Mouse (Mus musculus) heart, embryonic 13.5 days (tissue): Measurements from ENCODE around the gene Iqck. TPM values are rescaled to one million over a fixed set of nuclear protein-coding genes. Genes with fewer than 3 reads are reported as not detected.

Experiments
- ATAC-seq: fragments of 200-750 bp; cut with Nextera tagmentation; 2 replicates; pipeline ENCODE4 v1.8.0; 2017; ENCODE audit warnings: moderate TSS enrichment; ENCODE audit not compliant: insufficient number of reproducible peaks, low FRiP score, low TSS enrichment; ENCODE audit errors: extremely low read depth
- H3K27ac ChIP-seq: fragments of 300-500 bp; sonication (generic); replicated peaks from 2 replicates; pipeline ENCODE4 v1.5.1; 2015; ENCODE audit warnings: moderate library complexity, mild to moderate bottlenecking, inconsistent platforms
- H3K27me3 ChIP-seq: fragments of 300-500 bp; sonication (generic); replicated peaks from 2 replicates; pipeline ENCODE4 v1.6.1; 2015; ENCODE audit warnings: mild to moderate bottlenecking, inconsistent platforms
- H3K36me3 ChIP-seq: fragments of 300-500 bp; sonication (generic); 2 replicates; pipeline ENCODE4 v1.6.1; 2015; ENCODE audit warnings: mild to moderate bottlenecking, inconsistent platforms
- H3K4me1 ChIP-seq: fragments of 300-500 bp; sonication (generic); 2 replicates; pipeline ENCODE4 v1.6.1; 2015; ENCODE audit warnings: inconsistent platforms
- H3K4me2 ChIP-seq: fragments of 300-500 bp; sonication (generic); 2 replicates; pipeline ENCODE4 v1.6.1; 2015; ENCODE audit warnings: inconsistent platforms, mild to moderate bottlenecking, moderate library complexity
- H3K4me3 ChIP-seq: fragments of 300-500 bp; sonication (generic); 2 replicates; pipeline ENCODE4 v1.5.1; 2015; ENCODE audit warnings: moderate library complexity, mild to moderate bottlenecking, inconsistent platforms
- H3K9ac ChIP-seq: fragments of 300-500 bp; sonication (generic); 2 replicates; pipeline ENCODE4 v1.6.1; 2015; ENCODE audit warnings: inconsistent platforms, mild to moderate bottlenecking, moderate library complexity
- H3K9me3 ChIP-seq: fragments of 300-500 bp; sonication (generic); 2 replicates; pipeline ENCODE4 v1.6.1; 2016; ENCODE audit warnings: inconsistent platforms
- WGBS: fragments of 180-500 bp; shearing (Covaris S2); methylation state at CpG from one replicate; pipeline ENCODE4 v1.1.7; 2015; ENCODE audit warnings: mixed read lengths; 5-methylcytosine and 5-hydroxymethylcytosine counted together
- polyA plus RNA-seq: library from polyadenylated mRNA; unstranded; fragments of >200 nt; fragmentation: Nextera tagmentation; extraction: Ambion mirVana; gene quantifications from 2 replicates; pipeline ENCODE4 v1.2.1, GENCODE M21; 2015

The Iqck gene
- 0.96 and 1.1 TPM in 2 replicates for polyA plus RNA-seq

DNA sequence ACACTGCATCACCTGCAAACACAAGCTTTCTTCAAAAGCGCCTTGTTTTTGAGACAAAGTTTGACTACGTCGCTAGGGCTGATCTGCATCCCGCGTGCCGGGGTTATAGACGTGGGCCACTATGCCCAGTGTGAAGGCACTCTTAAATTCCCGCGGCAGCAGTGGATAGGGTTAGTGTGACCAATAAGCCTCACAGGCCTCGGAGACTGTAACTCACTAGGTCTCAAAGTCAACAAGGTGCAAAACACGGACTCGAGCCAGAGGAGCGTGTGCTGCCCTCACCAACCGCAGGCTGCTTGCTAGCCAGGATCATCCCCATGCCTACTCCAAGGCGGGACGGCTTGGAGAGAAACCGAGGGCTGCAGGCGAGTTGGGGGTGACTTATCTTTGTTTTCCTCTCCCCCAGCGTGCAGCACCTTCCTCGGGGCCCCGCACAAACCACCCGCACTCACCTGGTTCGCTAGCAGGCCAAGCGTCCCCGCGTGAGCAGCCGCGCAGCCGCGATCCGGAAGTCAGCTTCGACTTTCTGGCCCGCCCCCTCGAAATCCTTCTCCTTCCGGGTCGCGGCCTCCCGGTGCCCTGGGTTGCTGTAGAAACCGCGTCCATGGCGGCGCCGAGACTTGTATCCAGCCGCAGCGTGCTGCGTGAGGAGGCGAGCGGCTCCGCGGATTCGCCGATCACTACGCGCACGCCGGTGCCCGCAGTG lies at the start of gene Iqck:
Gene Iqck, plus strand, starts transcription at position 582 of the 706 bp plus-strand sequence.
- Histone ChIP-seq H3K4me1 (peaks cover 46% of the 10 kb centered on the region), H3K9me3 (no peaks in the 10 kb centered on the region), H3K36me3 (peaks cover 33% of the 10 kb centered on the region), H3K9ac (peak within 1 kb of the TSS; percentile 90), H3K4me2 (peak within 1 kb of the TSS; percentile 93), H3K27ac (peak within 1 kb of the TSS; percentile 59), H3K27me3 (no peaks in the 10 kb centered on the region), H3K4me3 (peak within 1 kb of the TSS; percentile 92)
- ATAC-seq: peak; percentile 75
- 0% methylated on average over 57 of the region's 57 CpGs for WGBS

DNA sequence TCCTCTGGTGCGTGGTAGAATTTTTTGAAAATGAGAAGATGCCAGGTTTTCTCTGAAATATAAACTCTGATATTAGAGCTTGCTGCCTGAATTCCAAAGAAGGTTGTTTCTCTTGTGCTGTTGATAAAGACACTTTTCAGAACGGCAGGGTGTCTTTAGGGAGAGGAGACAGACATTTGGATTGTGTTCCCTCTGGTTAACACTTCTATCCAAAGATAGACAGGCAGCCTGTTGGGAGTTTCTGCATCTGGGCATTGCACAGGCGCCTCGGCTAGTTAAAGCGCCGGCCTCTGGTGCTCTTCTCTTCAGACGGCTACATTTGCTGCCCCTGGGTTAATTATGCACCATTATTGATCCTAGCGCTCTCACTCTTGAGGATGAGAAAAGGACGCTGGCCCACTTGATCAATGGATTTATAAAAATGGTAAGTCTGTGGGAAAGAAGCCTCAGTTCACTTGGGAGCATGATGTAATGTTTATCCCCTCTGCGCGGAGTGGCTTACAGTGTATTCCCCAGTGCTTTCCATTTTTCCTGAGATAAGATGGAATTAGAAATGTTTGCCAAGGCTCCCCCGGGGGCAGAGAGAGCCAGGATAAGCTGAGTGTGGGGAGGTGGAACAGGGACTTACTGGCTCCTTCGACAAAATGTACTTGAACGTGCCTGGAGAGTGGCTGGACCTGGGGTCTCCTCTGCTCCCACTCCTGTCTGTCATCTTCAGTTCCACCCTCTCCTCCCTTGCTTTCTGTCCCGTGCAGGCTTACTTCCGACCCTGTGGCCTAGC lies 48.7 kb upstream of the Iqck start:
- H3K9me3 ChIP-seq: no peaks in the 10 kb centered on the region
- H3K4me3 ChIP-seq: no peak overlapping the region
- H3K36me3 ChIP-seq: peaks cover 54% of the 10 kb centered on the region
- no peaks in the 10 kb centered on the region for H3K27me3 ChIP-seq
- no peak overlapping the region for H3K9ac ChIP-seq
- H3K4me2 ChIP-seq: peak overlapping the region; percentile 20
- H3K4me1 ChIP-seq: peaks cover 25% of the 10 kb centered on the region
- H3K27ac ChIP-seq: peak overlapping the region; percentile 79
- ATAC-seq: no peak
- 41% methylated on average over 16 of the region's 16 CpGs for WGBS

- Histone ChIP-seq H3K4me3 (no peak overlapping the region), H3K4me2 (no peak overlapping the region), H3K27me3 (no peaks in the 10 kb centered on the region), H3K9ac (no peak overlapping the region), H3K36me3 (peaks cover 44% of the 10 kb centered on the region), H3K9me3 (no peaks in the 10 kb centered on the region), H3K4me1 (peaks cover 25% of the 10 kb centered on the region), H3K27ac (0 out of 2 replicates have a peak overlapping the region, but pooled peaks have one; percentile 79)
- no peak for ATAC-seq
- 61% methylated on average over 8 of the region's 8 CpGs for WGBS
Measured at GRCm38 (mm10) chr7:118807899-118808298, 47.7 kb upstream of the Iqck start.

GRCm38 (mm10) chr7:118811407-118812106 lies 44.0 kb upstream of the Iqck start:
- Histone ChIP-seq H3K9ac (no peak overlapping the region), H3K4me2 (no peak overlapping the region), H3K36me3 (peaks cover 54% of the 10 kb centered on the region), H3K9me3 (no peaks in the 10 kb centered on the region), H3K27ac (no peak overlapping the region), H3K27me3 (no peaks in the 10 kb centered on the region), H3K4me1 (peaks cover 18% of the 10 kb centered on the region), H3K4me3 (no peak overlapping the region)
- no peak for ATAC-seq
- WGBS: 67% methylated on average over 12 of the region's 12 CpGs

- Histone ChIP-seq H3K27me3 (no peaks in the 10 kb centered on the region), H3K36me3 (peaks cover 71% of the 10 kb centered on the region), H3K4me3 (no peak overlapping the region), H3K4me1 (no peaks in the 10 kb centered on the region), H3K27ac (no peak overlapping the region), H3K9me3 (no peaks in the 10 kb centered on the region), H3K9ac (no peak overlapping the region), H3K4me2 (no peak overlapping the region)
- no peak for ATAC-seq
- 85% methylated on average over 4 of the region's 4 CpGs for WGBS
Measured at GRCm38 (mm10) chr7:118813592-118813991, 42.0 kb upstream of the Iqck start.

DNA sequence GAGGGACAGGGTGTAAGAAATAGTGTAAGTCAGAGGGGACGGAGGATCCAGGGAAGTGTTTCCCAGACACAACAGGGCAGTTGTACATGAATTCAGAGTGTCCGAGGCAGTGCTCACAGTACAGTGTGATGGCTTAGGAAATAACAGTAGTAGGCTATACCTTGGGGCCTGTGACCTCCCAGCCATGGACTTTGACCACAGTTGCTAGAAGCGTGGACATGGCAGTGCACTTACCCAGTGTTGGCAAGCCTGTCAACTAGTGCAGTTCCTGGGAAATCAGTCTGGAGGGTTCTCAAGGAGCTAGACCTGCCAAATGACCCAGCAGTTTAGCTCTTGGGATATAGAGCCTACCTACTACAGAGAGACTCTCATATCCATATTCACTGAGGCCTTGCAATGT lies 39.3 kb upstream of the Iqck start:
- H3K4me3 ChIP-seq: no peak overlapping the region
- H3K4me2 ChIP-seq: no peak overlapping the region
- no peak overlapping the region for H3K9ac ChIP-seq
- H3K27me3 ChIP-seq: no peaks in the 10 kb centered on the region
- ATAC-seq: no peak
- peaks cover 72% of the 10 kb centered on the region for H3K36me3 ChIP-seq
- H3K9me3 ChIP-seq: no peaks in the 10 kb centered on the region
- no peak overlapping the region for H3K27ac ChIP-seq
- WGBS: 87% methylated on average over 3 of the region's 3 CpGs
- H3K4me1 ChIP-seq: peaks cover 2% of the 10 kb centered on the region; the same call in 1 of the 2 replicates

- 82% methylated on average over 7 of the region's 7 CpGs for WGBS
- Histone ChIP-seq H3K9ac (no peak overlapping the region), H3K27ac (no peak overlapping the region), H3K4me1 (peaks cover 7% of the 10 kb centered on the region; the same call in 1 of the 2 replicates), H3K4me2 (no peak overlapping the region), H3K36me3 (peaks cover 72% of the 10 kb centered on the region), H3K4me3 (no peak overlapping the region), H3K27me3 (no peaks in the 10 kb centered on the region), H3K9me3 (no peaks in the 10 kb centered on the region)
- ATAC-seq: no peak
Measured at GRCm38 (mm10) chr7:118817741-118818140, 37.8 kb upstream of the Iqck start.

DNA sequence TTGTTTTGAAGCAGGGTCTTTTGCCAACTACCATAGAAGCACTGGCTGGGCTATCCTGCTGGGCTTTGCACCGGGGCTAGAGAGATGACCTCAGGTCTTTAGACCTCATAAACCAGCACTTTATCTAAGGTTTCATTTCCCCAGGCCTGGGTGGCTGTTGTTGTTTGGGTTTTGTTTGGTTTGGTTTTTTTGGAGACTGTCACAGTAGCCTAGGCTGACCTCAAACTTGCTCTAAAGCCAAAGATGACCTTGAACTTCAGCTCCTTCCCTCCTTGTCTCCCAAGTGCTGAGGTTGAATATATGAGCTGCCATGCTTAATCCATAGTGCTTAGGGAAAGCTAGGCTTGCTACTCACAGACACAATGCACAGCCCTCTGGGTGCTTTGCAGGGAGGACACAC lies 35.9 kb upstream of the Iqck start:
- H3K4me3 ChIP-seq: no peak overlapping the region
- ATAC-seq: no peak
- no peak overlapping the region for H3K27ac ChIP-seq
- no peak overlapping the region for H3K9ac ChIP-seq
- H3K27me3 ChIP-seq: no peaks in the 10 kb centered on the region
- H3K4me1 ChIP-seq: peaks cover 7% of the 10 kb centered on the region; the same call in 1 of the 2 replicates
- 76% methylated on average over 1 of the region's 1 CpGs for WGBS
- H3K4me2 ChIP-seq: no peak overlapping the region
- H3K9me3 ChIP-seq: no peaks in the 10 kb centered on the region
- peaks cover 62% of the 10 kb centered on the region for H3K36me3 ChIP-seq

GRCm38 (mm10) chr7:118821356-118821755 lies 34.2 kb upstream of the Iqck start:
- 48% methylated on average over 7 of the region's 7 CpGs for WGBS
- Histone ChIP-seq H3K9me3 (no peaks in the 10 kb centered on the region), H3K36me3 (peaks cover 61% of the 10 kb centered on the region), H3K4me2 (no peak overlapping the region), H3K4me1 (peaks cover 7% of the 10 kb centered on the region; the same call in 1 of the 2 replicates), H3K27me3 (no peaks in the 10 kb centered on the region), H3K4me3 (no peak overlapping the region), H3K9ac (no peak overlapping the region), H3K27ac (no peak overlapping the region)
- no peak for ATAC-seq

- no peak for ATAC-seq
- Histone ChIP-seq H3K4me2 (no peak overlapping the region), H3K4me3 (no peak overlapping the region), H3K9ac (no peak overlapping the region), H3K27ac (no peak overlapping the region), H3K9me3 (no peaks in the 10 kb centered on the region), H3K36me3 (peaks cover 65% of the 10 kb centered on the region), H3K4me1 (peaks cover 7% of the 10 kb centered on the region; the same call in 1 of the 2 replicates), H3K27me3 (no peaks in the 10 kb centered on the region)
- WGBS: 80% methylated on average over 12 of the region's 12 CpGs
Measured at GRCm38 (mm10) chr7:118821887-118822556, 33.5 kb upstream of the Iqck start.

DNA sequence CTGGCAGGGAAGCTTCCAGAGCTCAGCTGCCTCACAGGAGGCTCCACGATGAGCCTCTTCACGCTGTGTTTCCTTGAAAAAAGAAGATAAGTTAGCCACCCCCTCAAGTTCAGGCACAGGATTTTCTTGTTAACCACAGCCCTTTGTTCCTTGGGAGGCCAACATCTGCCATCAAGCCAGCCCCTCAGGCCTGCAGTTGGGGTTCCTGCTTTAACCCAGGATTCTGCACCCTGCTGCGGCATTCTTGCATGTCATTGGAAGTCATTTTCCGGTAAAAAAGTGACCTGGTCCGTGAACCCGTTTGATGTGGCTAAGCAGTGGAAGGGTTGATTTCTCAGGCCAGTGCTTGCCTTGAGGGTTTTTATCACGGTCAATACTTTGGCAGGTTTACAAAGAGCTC lies 31.1 kb upstream of the Iqck start:
- H3K4me1 ChIP-seq: peaks cover 7% of the 10 kb centered on the region; the same call in 1 of the 2 replicates
- no peaks in the 10 kb centered on the region for H3K27me3 ChIP-seq
- no peak overlapping the region for H3K27ac ChIP-seq
- no peaks in the 10 kb centered on the region for H3K9me3 ChIP-seq
- no peak for ATAC-seq
- 67% methylated on average over 7 of the region's 7 CpGs for WGBS
- peaks cover 63% of the 10 kb centered on the region for H3K36me3 ChIP-seq
- H3K9ac ChIP-seq: no peak overlapping the region
- no peak overlapping the region for H3K4me3 ChIP-seq
- no peak overlapping the region for H3K4me2 ChIP-seq
